Mouse (Mus musculus): Measurements from ENCODE around the gene Dlg4.

Gene Dlg4

GRCm38 (mm10) chr11:70016669-70017068, at the start of gene Dlg4:
Dlg4 (plus strand) TSS chr11:70016942.
- no peak for DNase-seq (ENCODE audit: low spot score)

DNA sequence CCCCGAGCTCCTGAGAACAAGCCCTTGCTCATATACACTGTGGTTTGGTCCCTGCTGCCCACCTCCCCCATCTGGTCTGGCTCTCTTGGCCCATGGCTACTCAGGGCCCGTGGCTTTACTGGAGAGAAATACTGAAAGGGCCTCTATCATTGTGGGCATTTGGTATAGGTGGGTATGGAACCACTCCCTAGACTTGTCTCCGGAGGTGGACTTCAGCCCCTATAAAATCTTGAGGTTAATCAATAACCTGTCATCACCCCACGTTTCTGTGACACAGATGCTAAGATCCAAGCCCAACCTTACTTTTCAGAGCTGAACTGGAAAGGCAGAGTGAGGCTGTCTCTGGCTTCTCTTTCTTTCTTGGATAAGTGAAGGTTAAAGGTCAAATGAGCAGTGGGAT, 47.9 kb upstream of the Dlg4 start:
- DNase-seq (ENCODE audit: low spot score) = no peak

GRCm38 (mm10) chr11:69970222-69970621, 46.5 kb upstream of the Dlg4 start:
- no peak for DNase-seq (ENCODE audit: low spot score)

DNA sequence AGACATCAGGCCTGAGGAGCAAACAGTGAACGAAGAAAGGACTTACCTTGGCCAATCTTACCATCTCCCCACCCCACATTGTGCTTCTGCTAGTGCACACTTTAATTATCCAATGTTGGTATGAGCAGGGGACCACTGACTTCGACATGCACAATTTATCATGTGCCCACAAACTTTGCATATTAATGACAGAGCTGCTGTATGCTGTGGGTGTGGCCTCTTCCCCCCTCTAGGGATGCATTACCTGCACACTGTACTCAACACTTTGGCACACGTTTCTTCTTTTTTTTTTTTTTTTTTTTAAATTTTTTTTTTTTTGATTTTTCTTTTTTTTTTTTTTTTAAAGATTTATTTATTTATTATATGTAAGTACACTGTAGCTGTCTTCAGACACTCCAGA, 46.0 kb upstream of the Dlg4 start:
- DNase-seq (ENCODE audit: low spot score) = no peak

DNA sequence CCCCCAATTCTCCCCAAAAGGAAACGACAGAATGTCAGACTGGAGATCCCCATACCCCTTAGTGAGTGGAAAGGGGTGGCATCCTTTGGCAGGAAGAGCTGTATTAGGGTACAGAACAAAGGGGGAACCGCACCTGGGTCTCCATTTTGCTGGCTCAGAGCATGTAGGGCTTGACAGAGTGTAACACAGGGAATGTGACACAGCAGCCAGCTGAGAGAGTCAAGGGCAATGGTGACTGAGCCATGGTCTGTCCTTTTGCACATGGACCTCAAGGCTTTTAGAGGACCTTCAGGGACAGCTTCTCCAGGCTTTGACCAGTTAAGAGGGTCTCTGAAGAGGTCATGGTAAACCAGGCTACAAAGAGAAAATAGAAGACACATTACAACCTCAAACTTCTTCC, 41.8 kb upstream of the Dlg4 start:
- no peak for DNase-seq (ENCODE audit: low spot score)

DNA sequence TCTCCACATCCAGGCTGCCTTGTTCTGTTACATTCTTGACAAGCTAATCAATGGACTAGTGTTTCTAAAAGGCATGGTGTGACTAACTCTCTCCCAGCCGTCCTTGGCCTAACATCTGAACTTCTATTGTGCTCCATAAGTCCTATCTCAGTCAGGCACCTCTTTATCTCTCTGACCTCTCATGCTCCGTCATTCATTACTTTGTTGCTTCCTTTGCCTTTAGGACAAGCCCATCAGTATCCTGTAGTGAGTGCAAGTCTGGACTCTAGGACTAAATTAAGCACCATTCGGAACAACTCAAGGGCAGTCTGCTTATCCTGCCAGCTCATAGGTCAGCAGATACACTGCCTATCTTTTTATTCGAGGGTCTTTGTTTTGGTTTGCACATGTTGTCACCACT, 40.5 kb upstream of the Dlg4 start:
- no peak for DNase-seq (ENCODE audit: low spot score)

- no peak for DNase-seq (ENCODE audit: low spot score)
These were observed 36.9 kb upstream of the Dlg4 start for GRCm38 (mm10) chr11:69979827-69980195.

DNA sequence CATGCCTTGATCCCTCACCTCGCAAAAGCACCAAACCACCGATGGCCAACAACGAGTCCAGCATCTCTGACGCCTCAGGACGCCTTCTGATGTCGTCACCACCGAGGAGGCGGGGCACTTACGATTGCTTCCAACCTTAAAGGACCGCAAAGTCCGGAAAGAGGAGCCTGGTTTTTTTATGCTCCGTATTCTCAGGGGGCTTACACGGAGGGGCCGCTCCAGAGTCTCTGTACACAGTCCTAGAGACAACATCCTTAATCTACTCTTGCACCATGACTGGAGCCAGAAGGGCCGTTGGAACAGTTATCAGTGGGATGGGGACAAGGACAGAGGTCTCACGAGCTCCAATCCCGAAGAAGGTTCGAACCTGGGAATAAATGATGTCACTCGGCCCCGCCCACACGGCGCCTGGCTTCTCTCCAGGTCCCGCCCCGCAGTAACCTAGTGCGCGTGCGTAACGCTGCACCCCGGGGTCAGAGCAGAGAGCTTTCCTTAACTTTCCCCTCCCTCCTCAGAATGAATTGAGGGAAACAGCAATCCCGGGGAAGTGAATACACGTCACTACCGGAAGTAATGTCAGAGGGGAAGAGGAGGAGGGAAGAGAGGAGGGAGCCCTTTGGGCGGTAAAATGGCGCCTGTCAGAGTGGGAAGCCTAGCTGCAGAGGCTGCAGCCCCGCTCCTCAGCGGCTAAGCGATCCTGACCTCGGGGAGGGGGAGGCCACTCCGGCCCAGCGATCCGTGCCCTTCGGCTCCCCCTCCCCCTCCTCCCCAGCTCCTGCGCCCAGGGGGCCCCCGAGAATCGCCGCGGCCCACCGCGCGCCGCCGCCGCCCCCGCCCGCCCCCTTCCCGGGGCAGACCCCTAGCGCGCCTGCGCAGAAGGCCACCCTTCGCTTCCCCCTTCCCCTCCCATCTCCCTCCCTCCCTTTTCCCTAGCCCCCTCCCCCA, 36.3 kb upstream of the Dlg4 start:
- peak; percentile 100 for DNase-seq (ENCODE audit: low spot score)

DNA sequence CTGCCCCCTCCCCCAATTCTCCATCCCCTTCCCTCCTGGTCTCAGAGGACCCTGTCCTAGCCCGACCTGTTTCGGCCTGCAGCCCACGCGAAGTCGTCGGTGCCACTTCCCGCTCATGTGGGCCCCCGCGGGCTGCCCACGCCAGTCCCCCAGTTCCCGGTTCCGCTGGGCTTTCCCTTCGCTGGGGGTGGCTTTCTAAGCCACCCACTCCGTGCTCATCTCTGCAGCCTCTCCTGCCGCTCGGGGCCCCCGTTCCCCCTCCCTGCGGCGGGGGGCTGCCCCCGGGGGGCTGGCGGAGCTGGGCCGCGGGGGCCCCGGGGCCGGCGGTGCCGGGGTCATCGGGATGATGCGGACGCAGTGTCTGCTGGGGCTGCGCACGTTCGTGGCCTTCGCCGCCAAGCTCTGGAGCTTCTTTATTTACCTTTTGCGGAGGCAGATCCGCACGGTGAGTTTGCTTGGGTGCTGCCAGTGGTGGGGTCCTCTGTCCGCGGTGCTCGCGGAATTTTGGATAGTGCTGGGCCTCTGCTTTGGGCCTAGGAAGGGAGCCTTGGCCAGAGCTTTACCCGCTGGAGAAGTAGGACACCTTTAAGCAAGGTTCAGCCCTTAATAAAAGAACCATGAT, 35.5 kb upstream of the Dlg4 start, which contains the start of gene Ctdnep1:
Gene Ctdnep1, plus strand, starts transcription at position 16 of the 622 bp plus-strand sequence.
- peak; percentile 21 for DNase-seq (ENCODE audit: low spot score)

DNA sequence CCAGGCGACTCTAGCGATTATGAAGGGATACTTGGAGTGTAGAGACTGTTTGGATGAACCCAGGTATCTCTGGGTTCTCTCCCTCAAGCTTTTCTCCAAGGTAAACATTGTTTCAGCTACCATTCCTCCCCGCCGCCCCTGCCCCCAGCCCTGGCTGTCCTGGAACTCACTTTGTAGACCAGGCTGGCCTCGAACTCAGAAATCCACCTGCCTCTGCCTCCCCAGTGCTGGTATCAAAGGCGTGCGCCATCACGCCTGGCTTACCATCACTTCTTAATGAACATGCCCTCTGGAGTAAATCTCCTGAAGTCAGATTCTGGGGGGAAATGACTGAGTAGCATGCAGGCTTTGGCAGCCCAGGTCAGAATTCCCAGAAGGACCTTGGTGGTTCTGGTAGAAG, 34.5 kb upstream of the Dlg4 start, which contains the start of gene Elp5:
Gene Elp5, minus strand, starts transcription at position 293 of the 400 bp plus-strand sequence.
- DNase-seq (ENCODE audit: low spot score) = no peak

- DNase-seq (ENCODE audit: low spot score) = no peak
These were observed 33.9 kb upstream of the Dlg4 start for GRCm38 (mm10) chr11:69982877-69983276.

GRCm38 (mm10) chr11:69983377-69983776, 33.4 kb upstream of the Dlg4 start:
- no peak for DNase-seq (ENCODE audit: low spot score)

GRCm38 (mm10) chr11:69984431-69984830, 32.3 kb upstream of the Dlg4 start:
- DNase-seq (ENCODE audit: low spot score) = no peak

DNA sequence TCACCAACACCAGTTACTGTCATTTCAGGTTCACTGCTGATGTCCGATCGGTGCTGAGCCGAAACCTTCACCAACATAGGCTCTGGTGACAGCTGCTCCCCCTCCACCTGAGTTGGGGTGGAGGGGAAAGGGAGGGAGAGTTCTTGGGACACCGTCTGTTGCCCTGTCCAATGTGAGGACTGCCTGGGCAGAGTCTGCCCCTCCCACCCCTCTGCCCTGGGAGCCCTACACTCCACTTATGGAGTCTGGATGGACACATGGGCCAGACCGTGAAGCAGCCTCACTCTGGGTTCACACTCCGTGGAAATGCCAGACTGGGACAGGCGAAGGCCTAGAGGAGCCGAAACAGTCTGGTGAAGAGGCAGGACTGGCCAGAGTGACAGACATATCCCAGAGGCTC, 26.8 kb upstream of the Dlg4 start:
- no peak for DNase-seq (ENCODE audit: low spot score)

- DNase-seq (ENCODE audit: low spot score) = peak; percentile 98
These were observed 25.7 kb upstream of the Dlg4 start, which contains the start of gene Gabarap for GRCm38 (mm10) chr11:69990850-69991691. Gabarap (plus strand) TSS chr11:69991143.

- no peak for DNase-seq (ENCODE audit: low spot score)
These were observed 25.0 kb upstream of the Dlg4 start for GRCm38 (mm10) chr11:69991711-69992110.

DNA sequence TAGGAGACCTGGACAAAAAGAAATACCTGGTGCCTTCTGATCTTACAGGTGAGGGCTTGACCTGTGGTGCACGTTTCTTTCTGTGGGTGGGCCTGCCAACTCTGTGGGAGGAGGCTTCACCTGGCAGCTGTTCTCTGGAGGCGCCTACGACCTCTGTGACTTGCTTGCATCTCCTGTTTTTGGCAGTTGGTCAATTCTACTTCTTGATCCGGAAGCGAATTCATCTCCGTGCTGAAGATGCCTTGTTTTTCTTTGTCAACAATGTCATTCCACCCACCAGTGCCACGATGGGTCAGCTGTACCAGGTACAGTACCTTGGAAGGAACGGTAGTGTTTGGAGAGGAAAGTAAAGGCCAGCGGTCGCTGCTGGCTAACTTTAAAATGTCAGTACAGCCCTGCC, 24.3 kb upstream of the Dlg4 start:
- DNase-seq (ENCODE audit: low spot score) = no peak

DNA sequence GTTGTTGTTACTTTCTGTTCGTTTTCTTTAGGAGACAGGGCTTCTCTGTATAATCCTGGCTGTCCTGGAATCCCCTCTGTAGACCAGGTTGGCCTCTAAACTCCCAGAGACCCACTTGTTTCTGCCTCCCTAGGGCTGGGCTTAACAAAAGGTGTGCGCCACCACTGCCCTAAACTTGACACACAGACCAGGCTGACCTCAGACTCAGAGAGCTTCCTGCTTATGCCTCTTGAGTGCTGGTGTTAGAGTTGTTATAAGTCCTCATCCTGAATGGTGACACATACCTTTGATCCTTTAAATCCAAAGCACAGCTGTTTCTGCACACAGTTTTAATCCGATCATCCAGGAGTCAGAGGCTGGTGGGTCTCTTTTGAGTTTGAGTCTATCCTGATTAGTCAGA, 23.8 kb upstream of the Dlg4 start:
- no peak for DNase-seq (ENCODE audit: low spot score)

GRCm38 (mm10) chr11:69994401-69995090, 22.2 kb upstream of the Dlg4 start:
- no peak for DNase-seq (ENCODE audit: low spot score)

DNA sequence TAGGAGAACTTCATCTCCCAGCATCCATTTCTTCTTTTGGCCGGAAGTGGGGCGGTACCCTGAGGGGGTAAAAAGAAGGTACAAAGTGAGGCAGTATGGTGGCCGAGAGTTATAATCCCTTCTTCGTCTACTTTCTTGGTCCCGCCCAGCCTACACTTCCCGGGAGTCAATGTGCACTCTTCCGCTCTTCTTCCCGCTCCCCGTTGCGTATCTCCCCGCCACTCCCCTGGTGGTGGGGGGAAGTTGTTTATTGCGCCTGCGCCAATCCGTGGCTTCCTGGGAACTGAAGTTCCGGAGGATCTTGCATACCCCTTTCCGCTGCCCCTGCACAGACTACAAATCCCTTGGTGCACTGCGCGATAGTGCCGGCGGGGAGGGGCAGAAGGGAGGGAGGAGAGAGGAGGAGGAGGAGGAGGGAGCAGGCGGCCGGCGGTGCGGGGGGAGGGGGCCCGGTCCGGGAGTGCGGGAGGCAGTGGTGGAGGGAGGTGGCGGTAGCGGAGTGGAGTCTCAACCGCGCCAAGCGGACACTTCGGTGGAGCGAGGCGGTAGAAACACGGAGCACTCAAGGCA, 21.3 kb upstream of the Dlg4 start, which contains the start of gene Phf23:
Gene Phf23, plus strand, starts transcription at position 387 of the 570 bp plus-strand sequence.
- peak; percentile 99 for DNase-seq (ENCODE audit: low spot score)

All from embryo, embryonic 10.5 days (tissue).